Mouse (Mus musculus): ENCODE data around the gene Gdf11.

DNA sequence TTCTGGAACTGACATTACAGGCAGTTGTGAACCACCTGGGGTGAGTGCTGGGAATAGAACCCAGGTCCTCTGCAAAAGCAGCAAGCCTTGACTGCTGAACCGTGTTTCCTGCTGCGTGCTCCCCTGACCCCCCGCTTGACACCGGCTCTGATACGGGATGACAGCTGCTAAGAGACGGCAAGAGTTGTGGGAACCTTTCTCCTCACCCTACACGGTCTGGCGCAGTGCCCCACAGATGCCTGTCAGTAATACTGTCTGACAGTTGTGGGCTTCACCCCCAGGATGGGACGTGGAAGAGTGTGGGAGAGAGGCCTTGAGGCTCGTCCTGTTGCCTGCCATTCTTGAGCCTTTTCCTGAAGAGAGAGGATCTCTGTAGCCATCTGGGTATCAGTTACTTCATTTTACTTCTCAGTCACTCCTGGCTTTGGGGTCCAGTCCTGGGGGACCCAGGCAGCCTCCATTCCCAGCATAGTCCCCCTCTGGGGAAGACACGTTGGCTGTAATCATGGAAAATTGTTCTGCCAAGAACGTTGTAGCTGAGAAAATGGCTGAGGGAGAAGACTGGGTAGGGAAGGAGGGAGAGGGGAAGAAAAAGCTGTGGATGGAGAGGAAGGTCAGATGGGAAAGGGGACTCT lies 46.4 kb upstream of the Gdf11 start:
- no peak for TF ChIP-seq CTCF (IDR thresholded peaks at IDR 0.05; ENCODE audit: control insufficient read depth, insufficient read depth, low read length)
- TF ChIP-seq POLR2A (IDR thresholded peaks at IDR 0.05; ENCODE audit: borderline replicate concordance, control insufficient read depth, low read depth, low read length) = no peak
